Mouse (Mus musculus): ENCODE data around the gene Clstn2. TPM values are rescaled to one million over a fixed set of nuclear protein-coding genes. Genes with fewer than 3 reads are reported as not detected.

The Clstn2 gene
- polyA plus RNA-seq, 1 experiment from 2014 or later, result 0.82 TPM

DNA sequence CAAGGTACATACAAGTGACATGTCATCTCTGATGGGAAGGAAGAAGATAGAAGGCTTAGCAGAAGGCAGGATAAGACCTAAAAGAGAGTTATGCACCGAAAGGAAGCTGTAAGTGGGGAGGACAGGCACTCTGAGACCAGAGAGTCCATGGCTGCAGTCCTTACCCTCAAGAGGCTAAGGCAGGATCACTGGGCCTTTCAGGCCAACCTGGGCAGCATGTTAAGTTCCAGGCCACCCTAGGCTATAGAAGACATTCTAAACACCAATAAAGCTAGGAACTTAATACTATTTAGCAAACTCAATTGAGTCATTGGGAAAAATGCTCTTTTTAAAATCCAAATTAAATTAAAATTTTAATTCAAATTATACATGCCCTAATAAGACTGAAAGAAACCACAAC, 258.0 kb downstream of the Clstn2 start:
- Histone ChIP-seq H3K36me3 (ENCODE audit: control insufficient read depth, insufficient read depth, low read length) (no peaks in the 10 kb centered on the region), H3K4me3 (ENCODE audit: low read depth, low read length) (no peak overlapping the region), H3K4me2 (replicated peaks; ENCODE audit: low read depth) (no peak overlapping the region), H3K9me3 (ENCODE audit: control insufficient read depth, low read length) (no peaks in the 10 kb centered on the region), H3K9ac (ENCODE audit: low read length) (no peak overlapping the region), H3K27me3 (ENCODE audit: control insufficient read depth, insufficient read depth, low read length) (no peaks in the 10 kb centered on the region), H3K4me1 (replicated peaks; ENCODE audit: control insufficient read depth, insufficient read depth) (no peaks in the 10 kb centered on the region), H3K27ac (replicated peaks) (no peak overlapping the region)
- no peak for TF ChIP-seq CTCF (IDR thresholded peaks at IDR 0.05; ENCODE audit: low read depth)
- TF ChIP-seq EP300 (optimal IDR thresholded peaks at IDR 0.05), result no peak
- DNase-seq (ENCODE audit: low spot score), result no peak
- WGBS, result 79% methylated on average over 1 of the region's 1 CpGs
- ATAC-seq (ENCODE audit: low FRiP score, low TSS enrichment), result no peak

DNA sequence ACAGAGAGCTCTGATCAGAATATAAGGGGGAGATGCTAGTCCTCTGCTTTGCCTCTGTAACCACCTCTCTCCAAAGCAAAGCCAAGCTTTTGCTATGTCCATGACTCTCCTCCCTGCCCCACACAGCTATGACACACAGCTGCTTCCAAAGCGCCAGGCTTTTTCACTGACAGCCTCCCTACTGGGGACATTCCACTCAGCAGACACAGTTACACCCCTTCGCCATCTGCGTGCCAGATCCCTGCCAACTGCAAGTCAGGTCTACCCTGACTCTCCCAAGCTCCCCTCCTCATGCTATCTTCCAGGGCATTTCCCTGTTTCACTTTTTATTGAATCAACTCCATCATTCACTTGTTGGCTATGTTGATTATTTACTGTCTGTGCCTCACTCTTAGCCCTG, 259.1 kb downstream of the Clstn2 start:
- Histone ChIP-seq H3K27ac (replicated peaks) (no peak overlapping the region), H3K27me3 (ENCODE audit: control insufficient read depth, insufficient read depth, low read length) (no peaks in the 10 kb centered on the region), H3K9me3 (ENCODE audit: control insufficient read depth, low read length) (no peaks in the 10 kb centered on the region), H3K4me1 (replicated peaks; ENCODE audit: control insufficient read depth, insufficient read depth) (no peaks in the 10 kb centered on the region), H3K9ac (ENCODE audit: low read length) (no peak overlapping the region), H3K4me2 (replicated peaks; ENCODE audit: low read depth) (no peak overlapping the region), H3K4me3 (ENCODE audit: low read depth, low read length) (no peak overlapping the region), H3K36me3 (ENCODE audit: control insufficient read depth, insufficient read depth, low read length) (no peaks in the 10 kb centered on the region)
- DNase-seq (ENCODE audit: low spot score), result no peak
- no peak for TF ChIP-seq EP300 (optimal IDR thresholded peaks at IDR 0.05)
- TF ChIP-seq CTCF (IDR thresholded peaks at IDR 0.05; ENCODE audit: low read depth), result no peak
- WGBS, result 91% methylated on average over 3 of the region's 3 CpGs
- no peak for ATAC-seq (ENCODE audit: low FRiP score, low TSS enrichment)

DNA sequence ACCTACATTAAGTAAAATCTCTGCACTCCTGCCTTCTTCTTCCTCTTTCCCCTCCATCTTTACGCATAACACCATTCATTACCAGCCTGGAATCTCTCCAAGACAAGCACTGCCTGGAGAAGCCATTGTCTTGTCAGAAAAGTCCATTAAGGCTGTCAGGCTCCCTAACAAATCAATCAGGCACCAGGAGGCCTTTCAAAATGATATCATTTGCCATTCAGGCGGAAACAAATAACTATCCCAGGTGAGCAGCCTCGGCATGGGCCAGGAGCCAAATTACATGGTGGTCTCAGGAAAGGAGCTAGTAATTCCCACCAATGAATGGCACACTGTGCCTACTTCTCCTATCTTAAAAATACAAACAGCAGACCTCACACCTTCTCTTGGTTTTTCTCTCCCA, 260.6 kb downstream of the Clstn2 start:
- WGBS, result 31% methylated on average over 3 of the region's 3 CpGs

DNA sequence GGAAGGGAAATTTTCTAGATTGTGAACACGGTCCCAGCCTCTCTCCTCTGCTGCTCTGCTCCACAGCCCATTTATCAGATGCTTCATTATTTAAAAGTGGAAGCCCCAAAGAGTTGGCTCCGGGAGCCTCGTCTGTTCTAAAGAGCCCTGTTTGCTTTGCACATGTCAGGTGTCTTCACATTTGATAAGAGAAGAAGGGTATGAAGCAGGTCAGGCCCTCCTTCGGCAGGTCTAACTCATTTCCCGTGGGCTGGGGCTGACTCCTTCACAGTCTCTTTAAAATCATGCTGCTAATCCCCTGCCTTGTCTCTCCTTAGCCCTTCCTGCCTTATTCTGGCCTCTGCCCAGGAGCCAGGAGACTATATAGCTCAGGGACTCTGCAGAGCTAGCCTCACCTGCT, 263.6 kb downstream of the Clstn2 start:
- DNase-seq (ENCODE audit: low spot score), result no peak
- 31% methylated on average over 5 of the region's 5 CpGs for WGBS
- Histone ChIP-seq H3K4me3 (ENCODE audit: low read depth, low read length) (no peak overlapping the region), H3K9me3 (ENCODE audit: control insufficient read depth, low read length) (no peaks in the 10 kb centered on the region), H3K4me2 (replicated peaks; ENCODE audit: low read depth) (no peak overlapping the region), H3K27me3 (ENCODE audit: control insufficient read depth, insufficient read depth, low read length) (no peaks in the 10 kb centered on the region), H3K4me1 (replicated peaks; ENCODE audit: control insufficient read depth, insufficient read depth) (no peaks in the 10 kb centered on the region), H3K9ac (ENCODE audit: low read length) (no peak overlapping the region), H3K27ac (replicated peaks) (no peak overlapping the region), H3K36me3 (ENCODE audit: control insufficient read depth, insufficient read depth, low read length) (no peaks in the 10 kb centered on the region)
- no peak for ATAC-seq (ENCODE audit: low FRiP score, low TSS enrichment)
- TF ChIP-seq CTCF (IDR thresholded peaks at IDR 0.05; ENCODE audit: low read depth), result no peak
- no peak for TF ChIP-seq EP300 (optimal IDR thresholded peaks at IDR 0.05)

More for the DNA sequence above, 260.6 kb downstream of the Clstn2 start:
- ATAC-seq (ENCODE audit: low FRiP score, low TSS enrichment) (no peak), DNase-seq (ENCODE audit: low spot score) (no peak)
- Histone ChIP-seq H3K9me3 (ENCODE audit: control insufficient read depth, low read length) (no peaks in the 10 kb centered on the region), H3K27ac (replicated peaks) (no peak overlapping the region), H3K36me3 (ENCODE audit: control insufficient read depth, insufficient read depth, low read length) (no peaks in the 10 kb centered on the region), H3K27me3 (ENCODE audit: control insufficient read depth, insufficient read depth, low read length) (no peaks in the 10 kb centered on the region), H3K9ac (ENCODE audit: low read length) (no peak overlapping the region), H3K4me3 (ENCODE audit: low read depth, low read length) (no peak overlapping the region), H3K4me2 (replicated peaks; ENCODE audit: low read depth) (no peak overlapping the region), H3K4me1 (replicated peaks; ENCODE audit: control insufficient read depth, insufficient read depth) (no peaks in the 10 kb centered on the region)
- TF ChIP-seq EP300 (optimal IDR thresholded peaks at IDR 0.05) (no peak), CTCF (IDR thresholded peaks at IDR 0.05; ENCODE audit: low read depth) (no peak)

DNA sequence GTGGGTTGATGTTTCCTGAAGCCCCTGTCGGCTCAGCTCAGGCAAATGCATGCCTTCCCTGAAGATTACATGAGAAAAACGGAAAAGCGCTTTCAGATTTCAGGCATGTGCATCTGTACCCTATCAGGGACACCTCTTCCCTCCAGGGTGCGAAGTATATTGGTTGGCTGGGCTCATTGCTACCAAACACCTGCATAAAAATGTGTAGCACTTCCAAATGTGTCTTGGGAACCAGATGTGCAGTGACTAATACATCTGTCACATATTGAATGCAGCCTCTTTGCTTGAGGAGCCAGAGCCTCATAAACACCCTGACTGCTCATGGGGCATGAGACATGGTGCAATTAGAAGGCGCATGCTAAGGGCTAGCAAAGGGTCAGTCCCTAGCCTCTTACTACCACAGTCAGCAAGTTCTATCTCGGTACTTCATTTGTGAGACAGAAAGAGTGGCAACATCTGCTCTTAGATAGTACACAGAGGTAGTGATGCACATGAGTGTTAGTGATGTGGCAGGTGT, 267.7 kb downstream of the Clstn2 start:
- WGBS, result 87% methylated on average over 6 of the region's 6 CpGs

DNA sequence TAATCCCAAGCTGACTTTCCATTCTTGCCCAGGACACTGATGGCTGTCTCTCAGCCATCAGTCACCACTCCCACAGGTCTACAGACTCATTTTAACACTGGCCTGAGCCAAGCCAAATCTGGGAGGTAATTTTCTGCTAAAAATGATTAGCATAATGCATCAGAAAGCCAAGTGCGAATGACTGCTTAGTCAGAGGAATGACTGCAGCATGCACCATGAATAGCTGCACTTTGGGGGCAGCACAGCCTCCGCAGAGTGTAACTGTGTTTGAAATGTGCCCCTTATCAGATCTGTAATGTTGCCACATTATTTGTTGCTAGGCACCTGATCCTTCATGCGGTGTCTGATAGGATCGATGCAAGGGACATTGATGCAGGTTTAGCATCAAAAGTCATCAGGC, 269.9 kb downstream of the Clstn2 start:
- no peaks in the 10 kb centered on the region for H3K4me1 ChIP-seq (replicated peaks; ENCODE audit: control insufficient read depth, insufficient read depth)
- no peaks in the 10 kb centered on the region for H3K9me3 ChIP-seq (ENCODE audit: control insufficient read depth, low read length)
- no peak overlapping the region for H3K4me3 ChIP-seq (ENCODE audit: low read depth, low read length)
- WGBS, result 60% methylated on average over 4 of the region's 4 CpGs
- no peaks in the 10 kb centered on the region for H3K36me3 ChIP-seq (ENCODE audit: control insufficient read depth, insufficient read depth, low read length)
- ATAC-seq (ENCODE audit: low FRiP score, low TSS enrichment) (no peak), DNase-seq (ENCODE audit: low spot score) (no peak)
- no peak overlapping the region for H3K4me2 ChIP-seq (replicated peaks; ENCODE audit: low read depth)
- TF ChIP-seq EP300 (optimal IDR thresholded peaks at IDR 0.05) (no peak), CTCF (IDR thresholded peaks at IDR 0.05; ENCODE audit: low read depth) (no peak)
- no peaks in the 10 kb centered on the region for H3K27me3 ChIP-seq (ENCODE audit: control insufficient read depth, insufficient read depth, low read length)
- H3K9ac ChIP-seq (ENCODE audit: low read length), result no peak overlapping the region
- no peak overlapping the region for H3K27ac ChIP-seq (replicated peaks)

More for the DNA sequence above, 267.7 kb downstream of the Clstn2 start:
- Histone ChIP-seq H3K4me2 (replicated peaks; ENCODE audit: low read depth) (no peak overlapping the region), H3K36me3 (ENCODE audit: control insufficient read depth, insufficient read depth, low read length) (no peaks in the 10 kb centered on the region), H3K4me1 (replicated peaks; ENCODE audit: control insufficient read depth, insufficient read depth) (no peaks in the 10 kb centered on the region), H3K27ac (replicated peaks) (no peak overlapping the region), H3K4me3 (ENCODE audit: low read depth, low read length) (no peak overlapping the region), H3K27me3 (ENCODE audit: control insufficient read depth, insufficient read depth, low read length) (no peaks in the 10 kb centered on the region), H3K9ac (ENCODE audit: low read length) (no peak overlapping the region), H3K9me3 (ENCODE audit: control insufficient read depth, low read length) (no peaks in the 10 kb centered on the region)
- TF ChIP-seq EP300 (optimal IDR thresholded peaks at IDR 0.05) (no peak), CTCF (IDR thresholded peaks at IDR 0.05; ENCODE audit: low read depth) (no peak)
- ATAC-seq (ENCODE audit: low FRiP score, low TSS enrichment) (no peak), DNase-seq (ENCODE audit: low spot score) (no peak)

All from stomach, postnatal 0 days (tissue).